Mouse (Mus musculus) forebrain, embryonic 14.5 days (tissue): ENCODE results near the gene Mtnr1a. TPM values are rescaled to one million over a fixed set of nuclear protein-coding genes. Genes with fewer than 3 reads are reported as not detected.
A peak's percentile ranks its signal among the peaks of the same experiment; 100 is the strongest.

ENCODE experiments used
- ATAC-seq: fragments of 200-750 bp; cut with Nextera tagmentation; 2 replicates; pipeline ENCODE4 v1.8.0; 2017; ENCODE audit warnings: mild to moderate bottlenecking, moderate library complexity
- DNase-seq: peaks from one replicate; pipeline ENCODE4 v3.0.0-alpha.2; 2015; ENCODE audit warnings: low spot score
- H3K27ac ChIP-seq: fragments of 300-500 bp; sonication (generic); 2 replicates; pipeline ENCODE4 v1.5.1; 2014; ENCODE audit warnings: low read depth, mild to moderate bottlenecking, control low read depth, low read length, moderate library complexity
- H3K27me3 ChIP-seq: fragments of 300-500 bp; sonication (generic); replicated peaks from 2 replicates; pipeline ENCODE4 v1.6.1; 2014; ENCODE audit warnings: low read length, control low read depth, mixed read lengths; ENCODE audit not compliant: control insufficient read depth, insufficient read depth
- H3K36me3 ChIP-seq: fragments of 300-500 bp; sonication (generic); 2 replicates; pipeline ENCODE4 v1.6.1; 2014; ENCODE audit warnings: low read length, control low read depth; ENCODE audit not compliant: control insufficient read depth, insufficient read depth
- H3K4me1 ChIP-seq: fragments of 300-500 bp; sonication (generic); 2 replicates; pipeline ENCODE4 v1.6.1; 2014; ENCODE audit warnings: antibody characterized with exemption, low read length, control low read depth; ENCODE audit not compliant: control insufficient read depth, insufficient read depth
- H3K4me2 ChIP-seq: fragments of 300-500 bp; sonication (generic); 2 replicates; pipeline ENCODE4 v1.6.1; 2014; ENCODE audit warnings: mild to moderate bottlenecking, control low read depth, low read length
- H3K4me3 ChIP-seq: fragments of 300-500 bp; sonication (generic); 2 replicates; pipeline ENCODE4 v1.5.1; 2014; ENCODE audit warnings: low read depth, low read length, control low read depth
- H3K9ac ChIP-seq: fragments of 300-500 bp; sonication (generic); 2 replicates; pipeline ENCODE4 v1.6.1; 2014; ENCODE audit warnings: mild to moderate bottlenecking, low read length, control low read depth, moderate library complexity
- H3K9me3 ChIP-seq: fragments of 300-500 bp; sonication (generic); replicated peaks from 2 replicates; pipeline ENCODE4 v1.6.1; 2016; ENCODE audit warnings: low read length, control low read depth, mixed read lengths; ENCODE audit not compliant: control insufficient read depth
- WGBS: fragments of 180-500 bp; shearing (Covaris S2); extraction: QIAGEN DNeasy Blood & Tissue Kit; methylation state at CpG from one replicate; pipeline ENCODE4 v1.1.7; 2014; 5-methylcytosine and 5-hydroxymethylcytosine counted together
- polyA plus RNA-seq: library from polyadenylated mRNA; unstranded; fragments of >200 nt; fragmentation: Nextera tagmentation; extraction: Ambion mirVana; gene quantifications from 2 replicates; pipeline ENCODE4 v1.2.1, GENCODE M21; 2014

Mtnr1a gene
- 0.58 TPM in 1 of 2 replicates, not detected in the other for polyA plus RNA-seq

GRCm38 (mm10) chr8:45068759-45069386 is at the start of gene Mtnr1a:
Gene Mtnr1a (plus strand): TSS chr8:45069137.
- Histone ChIP-seq H3K4me3 (peak within 1 kb of the TSS; percentile 25), H3K9ac (peak within 1 kb of the TSS; percentile 52), H3K27ac (no peak within 1 kb of the TSS), H3K27me3 (no peaks in the 10 kb centered on the region), H3K4me1 (no peaks in the 10 kb centered on the region), H3K4me2 (peak within 1 kb of the TSS; percentile 76), H3K9me3 (no peaks in the 10 kb centered on the region), H3K36me3 (no peaks in the 10 kb centered on the region)
- ATAC-seq (peak; percentile 91), DNase-seq (peak; percentile 88)
- WGBS, result 6% methylated on average over 29 of the region's 29 CpGs

- no peak overlapping the region for H3K4me3 ChIP-seq
- WGBS, result 70% methylated on average over 5 of the region's 5 CpGs
- no peaks in the 10 kb centered on the region for H3K4me1 ChIP-seq
- no peak for ATAC-seq
- DNase-seq, result no peak
- no peak overlapping the region for H3K27ac ChIP-seq
- H3K9me3 ChIP-seq, result 0 out of 2 replicates have a peak, but pooled peaks cover 5% of the 10 kb centered on the region
- no peak overlapping the region for H3K9ac ChIP-seq
- H3K4me2 ChIP-seq, result no peak overlapping the region
- peaks cover 45% of the 10 kb centered on the region for H3K36me3 ChIP-seq
- no peaks in the 10 kb centered on the region for H3K27me3 ChIP-seq
These were observed 49.7 kb upstream of the Mtnr1a start for GRCm38 (mm10) chr8:45019241-45019640.

- no peak overlapping the region for H3K9ac ChIP-seq
- ATAC-seq, result no peak
- DNase-seq, result no peak
- no peaks in the 10 kb centered on the region for H3K4me1 ChIP-seq
- no peak overlapping the region for H3K4me3 ChIP-seq
- H3K36me3 ChIP-seq, result peaks cover 52% of the 10 kb centered on the region
- H3K4me2 ChIP-seq, result no peak overlapping the region
- no peaks in the 10 kb centered on the region for H3K27me3 ChIP-seq
- 93% methylated on average over 5 of the region's 5 CpGs for WGBS
- 0 out of 2 replicates have a peak, but pooled peaks cover 5% of the 10 kb centered on the region for H3K9me3 ChIP-seq
- H3K27ac ChIP-seq, result no peak overlapping the region
These were observed 47.8 kb upstream of the Mtnr1a start for GRCm38 (mm10) chr8:45021171-45021570.

GRCm38 (mm10) chr8:45021911-45022665 is 46.8 kb upstream of the Mtnr1a start:
- H3K27ac ChIP-seq, result no peak overlapping the region
- ATAC-seq (peak; percentile 34; the same call in 1 of the 2 replicates), DNase-seq (peak; percentile 45)
- no peaks in the 10 kb centered on the region for H3K4me1 ChIP-seq
- H3K4me3 ChIP-seq, result no peak overlapping the region
- no peak overlapping the region for H3K4me2 ChIP-seq
- 0 out of 2 replicates have a peak, but pooled peaks cover 5% of the 10 kb centered on the region for H3K9me3 ChIP-seq
- H3K9ac ChIP-seq, result no peak overlapping the region
- H3K27me3 ChIP-seq, result no peaks in the 10 kb centered on the region
- peaks cover 58% of the 10 kb centered on the region for H3K36me3 ChIP-seq
- 76% methylated on average over 21 of the region's 21 CpGs for WGBS

GRCm38 (mm10) chr8:45028081-45028497 is 40.8 kb upstream of the Mtnr1a start:
- Histone ChIP-seq H3K9me3 (0 out of 2 replicates have a peak, but pooled peaks cover 5% of the 10 kb centered on the region), H3K4me2 (no peak overlapping the region), H3K9ac (no peak overlapping the region), H3K4me3 (no peak overlapping the region), H3K27me3 (no peaks in the 10 kb centered on the region), H3K4me1 (no peaks in the 10 kb centered on the region), H3K36me3 (peaks cover 75% of the 10 kb centered on the region), H3K27ac (no peak overlapping the region)
- 76% methylated on average over 6 of the region's 6 CpGs for WGBS
- ATAC-seq, result no peak
- no peak for DNase-seq

- Histone ChIP-seq H3K4me1 (no peaks in the 10 kb centered on the region), H3K9ac (no peak overlapping the region), H3K4me3 (no peak overlapping the region), H3K27ac (no peak overlapping the region), H3K36me3 (peaks cover 89% of the 10 kb centered on the region), H3K27me3 (no peaks in the 10 kb centered on the region), H3K9me3 (no peaks in the 10 kb centered on the region), H3K4me2 (no peak overlapping the region)
- DNase-seq, result no peak
- WGBS, result 83% methylated on average over 15 of the region's 15 CpGs
- no peak for ATAC-seq
These were observed 30.6 kb upstream of the Mtnr1a start for GRCm38 (mm10) chr8:45038350-45038749.

- no peak overlapping the region for H3K9ac ChIP-seq
- WGBS, result 96% methylated on average over 26 of the region's 26 CpGs
- H3K4me2 ChIP-seq, result no peak overlapping the region
- H3K9me3 ChIP-seq, result no peaks in the 10 kb centered on the region
- peaks cover 63% of the 10 kb centered on the region for H3K36me3 ChIP-seq
- no peaks in the 10 kb centered on the region for H3K27me3 ChIP-seq
- no peaks in the 10 kb centered on the region for H3K4me1 ChIP-seq
- H3K27ac ChIP-seq, result no peak overlapping the region
- H3K4me3 ChIP-seq, result no peak overlapping the region
- DNase-seq (no peak), ATAC-seq (no peak)
These were observed 24.8 kb upstream of the Mtnr1a start for GRCm38 (mm10) chr8:45044160-45044559.

- Histone ChIP-seq H3K9ac (no peak overlapping the region), H3K27me3 (no peaks in the 10 kb centered on the region), H3K36me3 (peaks cover 41% of the 10 kb centered on the region), H3K27ac (no peak overlapping the region), H3K4me1 (no peaks in the 10 kb centered on the region), H3K4me3 (no peak overlapping the region), H3K9me3 (0 out of 2 replicates have a peak, but pooled peaks cover under 1% of the 10 kb centered on the region), H3K4me2 (no peak overlapping the region)
- ATAC-seq, result no peak
- 92% methylated on average over 8 of the region's 8 CpGs for WGBS
- no peak for DNase-seq
These were observed 18.5 kb upstream of the Mtnr1a start for GRCm38 (mm10) chr8:45050451-45050850.

GRCm38 (mm10) chr8:45051236-45051635 is 17.7 kb upstream of the Mtnr1a start:
- no peak for DNase-seq
- Histone ChIP-seq H3K36me3 (peaks cover 42% of the 10 kb centered on the region; the same call in 1 of the 2 replicates), H3K27me3 (no peaks in the 10 kb centered on the region), H3K9ac (no peak overlapping the region), H3K9me3 (0 out of 2 replicates have a peak, but pooled peaks cover 3% of the 10 kb centered on the region), H3K4me1 (no peaks in the 10 kb centered on the region), H3K4me2 (no peak overlapping the region), H3K27ac (no peak overlapping the region), H3K4me3 (no peak overlapping the region)
- ATAC-seq, result no peak
- 96% methylated on average over 30 of the region's 30 CpGs for WGBS
